Mouse (Mus musculus): Measurements from ENCODE around the gene Tgds.
"Not testable (repeated sequence)": the region's sequence is repeated elsewhere in the genome, so short reads cannot be mapped to it uniquely, and the experiment has no call there.

Tgds gene

DNA sequence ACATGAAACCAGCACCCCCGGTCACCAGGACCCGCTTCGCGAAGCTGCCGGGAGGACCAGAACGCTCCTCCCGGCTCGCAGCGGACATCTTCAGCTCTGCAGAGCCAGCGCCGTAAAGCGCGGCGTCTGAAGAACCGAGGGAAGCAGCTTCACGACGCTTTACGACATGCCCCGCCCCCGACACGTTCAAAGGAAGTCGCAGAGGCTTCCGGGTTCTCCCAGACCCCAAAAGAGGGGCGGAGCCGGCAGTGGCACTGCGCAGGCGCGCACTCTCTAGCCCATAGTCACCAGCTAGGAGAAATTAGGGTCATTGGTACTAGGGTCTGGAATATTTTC, at the start of gene Tgds:
Gene Tgds, minus strand, starts transcription at position 114 of the 336 bp plus-strand sequence.
- DNase-seq (ENCODE audit: low read depth, low spot score): peak; percentile 95

DNA sequence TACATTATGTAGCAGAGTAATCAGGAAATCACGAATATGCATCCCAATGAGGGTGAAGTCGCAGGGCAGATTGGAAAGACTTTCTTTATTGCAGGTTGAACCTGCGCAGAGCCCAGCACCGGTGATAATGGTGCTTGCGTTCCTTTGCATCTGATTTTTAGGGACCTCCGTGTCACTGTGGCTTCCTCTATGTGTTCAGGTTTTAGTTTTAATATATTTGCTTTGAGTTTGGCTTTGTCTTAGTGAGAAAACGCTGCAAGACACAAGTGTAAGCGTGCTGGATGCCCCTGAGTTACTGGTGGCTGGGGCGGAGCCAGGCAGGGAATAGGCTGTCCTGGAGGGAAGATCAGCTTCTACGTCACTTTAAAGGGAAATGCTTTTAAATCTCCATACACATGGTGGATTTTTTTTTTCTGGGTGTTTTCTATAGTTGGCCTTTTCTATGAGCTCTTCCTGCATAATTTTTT, 48.2 kb upstream of the Tgds start:
- DNase-seq (ENCODE audit: low read depth, low spot score): no peak

DNA sequence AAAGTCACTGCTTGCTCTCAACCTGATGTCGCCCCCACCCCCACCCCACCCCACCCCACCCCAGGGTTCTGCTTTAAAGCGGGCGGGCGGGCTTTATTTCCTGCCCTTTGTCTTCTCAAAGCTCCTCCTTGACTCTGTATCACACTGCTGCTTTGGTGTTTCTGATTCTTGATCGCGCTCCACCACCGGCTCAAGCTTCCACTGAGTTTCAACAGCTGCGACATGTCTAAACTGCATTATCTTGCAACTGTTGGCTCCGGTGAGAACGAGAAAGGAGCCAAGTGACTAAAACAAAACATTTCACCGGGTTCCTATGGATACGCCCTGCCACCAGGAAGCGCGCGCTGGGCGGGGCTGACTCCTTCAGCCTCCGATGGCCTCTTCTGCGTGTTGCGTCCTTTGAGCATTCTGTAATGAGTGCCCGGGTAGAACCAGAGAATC, 47.6 kb upstream of the Tgds start:
- peak; percentile 47 for DNase-seq (ENCODE audit: low read depth, low spot score)

DNA sequence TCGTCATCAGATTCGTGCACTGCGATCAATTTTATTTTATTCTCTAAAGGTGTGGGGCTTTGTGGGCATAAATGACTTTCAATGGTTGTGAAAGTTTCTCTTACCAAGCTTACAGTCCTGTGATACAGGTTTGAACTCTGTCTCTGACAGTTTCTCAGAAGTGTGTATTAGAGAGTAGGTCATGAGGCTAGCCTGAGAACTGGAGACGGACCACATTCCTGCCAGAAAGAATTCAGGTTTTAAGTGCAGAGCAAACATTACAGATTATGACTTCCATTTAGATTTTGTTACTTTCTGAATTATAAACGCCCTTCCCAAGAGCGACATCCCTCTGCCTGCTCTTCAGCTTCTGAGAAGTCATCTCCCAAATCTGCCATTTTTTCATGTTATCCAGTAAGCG, 47.1 kb upstream of the Tgds start:
- DNase-seq (ENCODE audit: low read depth, low spot score): no peak

DNA sequence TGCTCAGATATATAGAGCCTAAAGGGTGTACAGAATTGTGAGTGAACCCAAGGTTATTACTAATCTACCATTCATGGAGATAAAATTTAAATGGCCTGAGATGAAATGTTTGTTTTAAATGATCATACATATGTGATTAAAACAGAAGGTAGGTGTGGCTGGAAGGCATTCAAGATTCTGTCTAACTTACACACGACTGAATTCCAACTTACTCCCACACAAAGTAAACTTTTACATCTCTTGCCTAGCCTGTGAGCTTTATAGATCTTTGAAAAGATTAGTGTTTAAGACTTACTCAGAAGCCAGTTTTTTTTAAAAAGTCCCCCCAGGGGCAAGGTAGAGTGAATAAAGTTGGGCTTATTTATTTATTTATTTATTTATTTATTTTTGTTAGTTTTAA, 46.7 kb upstream of the Tgds start:
- DNase-seq (ENCODE audit: low read depth, low spot score): no peak

DNA sequence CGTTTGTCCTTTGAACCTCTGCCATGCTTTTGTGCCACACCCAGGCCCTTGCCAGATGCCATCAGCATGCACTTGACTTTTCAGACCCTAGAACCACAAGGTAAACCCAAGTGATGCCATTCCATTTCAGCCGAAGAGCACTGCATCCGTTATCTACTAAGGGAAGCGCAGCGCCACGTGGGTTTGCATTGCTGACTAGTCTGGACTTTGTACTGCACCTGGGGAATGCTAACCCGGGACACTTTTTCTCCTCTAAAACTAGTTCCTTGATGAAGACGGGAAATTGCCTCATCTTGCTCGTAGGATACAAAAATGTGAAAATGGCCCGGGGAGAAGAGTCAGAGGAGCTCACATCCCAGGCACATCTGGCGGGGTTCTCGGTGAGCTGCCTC, 43.1 kb upstream of the Tgds start:
- DNase-seq (ENCODE audit: low read depth, low spot score): no peak

DNA sequence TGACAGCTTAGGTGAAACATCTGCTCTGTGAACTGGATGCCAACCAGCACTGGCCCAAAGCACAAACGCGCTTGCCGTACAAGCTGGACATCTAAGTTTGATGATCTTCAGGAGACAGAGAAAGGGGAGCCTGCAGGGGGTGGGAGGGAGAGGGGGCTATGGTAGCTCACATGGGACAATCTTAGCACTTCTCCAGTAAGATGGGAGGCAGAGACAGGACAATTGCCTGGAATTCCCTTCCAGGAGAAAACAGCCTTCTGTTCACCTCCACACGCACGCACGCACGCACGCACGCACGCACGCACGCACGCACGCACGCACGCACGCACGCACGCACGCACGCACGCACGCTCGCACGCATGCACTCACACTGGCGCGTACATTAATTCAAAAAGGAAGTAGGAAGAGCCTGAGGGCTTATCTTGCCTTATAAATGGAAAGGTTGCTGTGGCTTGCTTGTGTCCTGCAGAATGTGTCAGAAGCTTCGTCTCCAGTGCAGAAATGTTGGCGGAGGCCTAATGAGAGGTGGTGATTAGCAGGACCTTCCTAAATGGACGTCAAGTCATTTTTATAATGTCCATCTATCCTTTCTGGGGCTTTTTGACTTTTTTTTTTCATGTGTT, 42.6 kb upstream of the Tgds start:
- DNase-seq (ENCODE audit: low read depth, low spot score): no peak

DNA sequence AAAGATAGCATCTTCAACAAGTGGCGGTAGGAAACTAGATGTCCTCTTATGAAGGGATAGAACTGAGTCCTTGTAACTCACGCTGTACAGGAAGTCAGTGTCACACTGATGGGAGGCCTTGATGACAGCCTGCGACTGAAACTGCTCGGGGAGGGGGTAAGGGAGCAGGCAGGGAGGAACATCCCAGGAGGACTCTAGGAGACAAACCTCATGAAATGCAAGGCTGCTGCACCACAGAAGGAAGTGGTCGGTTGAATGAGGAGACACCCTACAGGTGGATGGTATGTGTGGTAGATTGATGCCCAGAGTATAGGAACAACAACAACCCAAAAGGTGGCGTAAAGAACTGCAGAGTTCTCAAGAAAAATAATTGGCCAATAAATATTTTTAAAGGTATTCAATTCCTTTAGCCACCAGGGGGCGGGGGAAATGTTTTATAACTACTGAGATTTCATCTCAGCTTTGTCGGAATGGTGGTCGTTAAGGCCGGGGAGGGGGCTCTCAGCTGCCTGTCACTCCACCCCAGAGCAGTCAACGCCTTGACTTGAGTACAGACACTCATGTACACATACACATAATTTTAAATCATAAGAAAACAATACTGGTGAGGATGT, 41.1 kb upstream of the Tgds start:
- DNase-seq (ENCODE audit: low read depth, low spot score): no peak

DNA sequence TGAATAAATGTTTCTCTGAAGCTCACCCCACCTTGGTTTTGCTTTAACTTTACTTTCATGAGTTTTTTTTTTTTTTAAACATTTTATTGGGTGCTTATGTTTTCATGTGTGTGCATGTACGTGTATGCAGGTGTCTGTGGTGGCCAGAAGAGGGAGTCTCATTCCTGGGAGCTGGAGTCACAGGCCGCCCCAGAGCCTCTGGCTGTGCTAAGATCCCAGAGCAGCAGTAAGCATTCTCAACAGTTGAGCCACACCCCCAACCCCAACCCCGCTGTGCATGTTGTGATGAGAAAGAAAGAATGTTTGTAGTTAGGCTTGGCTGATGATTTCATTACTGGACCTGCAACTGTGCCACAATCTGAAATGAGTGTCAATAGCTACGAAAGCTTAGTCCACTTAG, 36.2 kb upstream of the Tgds start:
- DNase-seq (ENCODE audit: low read depth, low spot score): no peak

DNA sequence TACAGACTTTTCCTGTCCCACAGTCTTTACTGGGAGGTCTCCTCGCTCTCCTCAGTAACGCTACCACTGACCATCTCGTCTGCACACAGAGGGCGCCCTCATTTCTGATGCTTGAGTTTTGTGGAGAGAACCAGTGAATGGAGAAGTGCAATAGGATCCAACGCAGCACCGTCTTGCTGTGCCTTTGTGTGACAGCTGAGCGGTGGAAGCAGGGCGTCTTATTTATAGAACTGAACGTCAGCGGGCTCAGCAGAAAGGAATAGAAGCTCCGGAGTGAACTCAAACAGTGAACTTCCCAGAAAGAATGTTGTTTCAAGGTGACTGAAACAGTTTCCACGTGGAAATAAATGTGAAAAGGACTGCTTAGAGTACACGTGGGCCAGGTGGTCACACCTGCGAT, 30.1 kb upstream of the Tgds start:
- no peak for DNase-seq (ENCODE audit: low read depth, low spot score)

DNA sequence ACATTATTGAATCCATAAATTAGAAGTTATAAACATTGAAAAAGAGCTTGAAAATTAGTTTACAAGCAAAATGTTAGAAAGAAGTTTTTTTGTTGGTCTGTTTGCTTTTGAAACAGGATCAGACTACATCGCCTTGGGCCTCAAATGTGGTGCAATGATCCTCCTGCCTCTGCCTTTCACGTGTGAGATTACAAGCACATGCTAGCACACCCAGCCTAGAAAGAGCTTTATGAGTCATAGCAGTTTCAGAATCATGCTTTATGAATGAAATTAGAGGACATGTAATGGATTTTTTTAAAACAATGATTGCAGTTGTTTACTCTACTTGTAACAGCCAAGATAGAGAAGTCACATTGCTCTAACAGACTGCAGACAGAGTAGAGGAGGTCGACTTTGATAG, 29.2 kb upstream of the Tgds start:
- no peak for DNase-seq (ENCODE audit: low read depth, low spot score)

DNA sequence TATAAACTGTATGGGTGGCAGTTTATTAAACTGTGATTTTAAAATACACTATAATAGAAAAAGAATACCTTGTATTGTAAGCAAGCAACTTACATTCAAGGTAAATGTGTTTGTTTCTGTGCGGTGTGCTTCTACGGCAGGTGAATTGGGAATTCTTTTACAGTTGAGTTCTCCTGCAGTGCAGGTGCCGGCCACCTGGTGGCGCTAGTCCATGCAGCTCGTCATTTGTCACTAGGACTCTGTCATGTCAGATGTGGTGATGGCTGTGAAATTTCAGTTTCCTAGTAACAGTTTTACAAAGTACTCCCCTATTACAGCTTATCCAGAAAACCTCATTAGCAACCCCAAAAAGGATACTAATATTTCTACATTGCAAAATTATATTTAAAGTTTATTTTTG, 24.6 kb upstream of the Tgds start:
- DNase-seq (ENCODE audit: low read depth, low spot score): no peak

DNA sequence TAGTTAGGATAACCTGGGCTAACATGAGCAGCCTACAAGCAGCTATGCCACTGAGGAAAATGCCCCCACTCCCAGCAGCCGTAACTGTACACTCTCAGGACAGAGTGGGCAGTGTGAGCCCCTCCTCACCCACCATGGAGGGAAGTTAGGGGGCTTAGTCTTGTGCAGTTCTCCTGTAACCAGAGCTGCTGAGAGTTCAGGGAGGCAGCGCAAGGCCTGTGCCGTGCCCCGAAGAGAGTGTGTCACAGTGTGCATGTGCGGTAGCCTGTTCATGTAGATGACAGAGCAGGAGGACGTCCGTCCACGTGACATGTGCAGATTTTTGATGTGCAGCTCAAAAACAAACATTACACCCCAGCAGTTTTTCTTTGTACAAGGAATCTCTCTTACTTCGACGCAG, 24.2 kb upstream of the Tgds start:
- DNase-seq (ENCODE audit: low read depth, low spot score): no peak

DNA sequence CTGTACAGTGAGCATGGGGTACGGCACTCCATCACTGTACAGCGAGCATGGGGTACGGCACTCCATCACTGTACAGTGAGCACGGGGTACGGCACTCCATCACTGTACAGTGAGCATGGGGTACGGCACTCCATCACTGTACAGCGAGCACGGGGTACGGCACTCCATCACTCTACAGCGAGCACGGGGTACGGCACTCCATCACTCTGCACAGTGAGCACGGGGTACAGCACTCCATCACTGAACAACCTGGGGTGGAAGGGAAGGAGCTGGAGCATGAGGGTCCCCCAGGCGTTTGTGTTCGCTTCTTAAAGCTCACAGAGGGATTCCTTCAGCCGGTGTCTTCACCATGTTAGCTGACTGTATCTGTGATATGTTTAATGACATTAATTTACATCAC, 23.5 kb upstream of the Tgds start:
- not testable (repeated sequence) for DNase-seq (ENCODE audit: low read depth, low spot score)

DNA sequence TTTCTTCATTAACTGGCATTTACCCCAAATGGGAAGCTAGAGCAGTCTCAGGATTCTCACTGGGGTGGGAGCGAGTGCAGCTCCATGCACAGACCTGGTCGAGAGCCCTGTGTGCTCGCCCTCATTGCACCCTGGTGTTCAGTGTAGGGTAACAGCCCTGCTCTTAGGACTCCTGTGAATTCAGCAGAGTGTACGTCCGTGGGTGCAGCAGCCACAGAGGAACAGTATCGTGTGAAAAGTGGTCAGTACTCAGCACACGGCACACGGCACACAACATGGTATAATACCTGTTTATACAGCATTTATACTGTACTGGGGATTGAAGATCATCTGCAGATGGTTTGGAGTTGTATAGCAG, 19.7 kb upstream of the Tgds start:
- no peak for DNase-seq (ENCODE audit: low read depth, low spot score)

DNA sequence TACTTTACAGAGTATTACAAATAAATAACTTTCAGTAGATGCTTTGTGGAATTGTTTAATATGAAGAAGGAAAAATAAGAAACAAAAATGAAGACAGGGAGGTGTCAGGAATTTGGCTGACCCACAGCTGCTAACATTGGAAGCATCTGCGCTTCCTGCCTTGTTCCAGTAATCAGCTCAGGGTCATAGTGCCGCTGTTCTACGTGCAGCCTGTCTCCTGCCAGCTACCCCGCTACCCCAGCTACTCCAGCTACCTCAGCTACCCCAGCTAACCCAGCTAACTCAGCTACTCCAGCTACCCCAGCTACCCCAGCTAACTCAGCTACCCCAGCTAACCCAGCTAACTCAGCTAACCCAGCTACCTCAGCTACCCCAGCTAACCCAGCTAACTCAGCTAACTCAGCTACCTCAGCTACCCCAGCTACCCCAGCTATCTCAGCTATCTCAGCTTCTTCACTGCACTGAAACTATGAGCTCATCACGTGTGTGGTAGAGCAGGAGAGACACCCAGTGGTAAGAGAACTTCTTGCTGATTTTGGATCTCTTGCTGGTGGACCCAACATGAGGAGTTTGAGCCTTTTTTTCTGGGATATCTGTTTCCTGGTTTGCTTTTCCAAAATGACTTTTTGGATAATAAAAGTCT, 19.2 kb upstream of the Tgds start:
- no peak for DNase-seq (ENCODE audit: low read depth, low spot score)

DNA sequence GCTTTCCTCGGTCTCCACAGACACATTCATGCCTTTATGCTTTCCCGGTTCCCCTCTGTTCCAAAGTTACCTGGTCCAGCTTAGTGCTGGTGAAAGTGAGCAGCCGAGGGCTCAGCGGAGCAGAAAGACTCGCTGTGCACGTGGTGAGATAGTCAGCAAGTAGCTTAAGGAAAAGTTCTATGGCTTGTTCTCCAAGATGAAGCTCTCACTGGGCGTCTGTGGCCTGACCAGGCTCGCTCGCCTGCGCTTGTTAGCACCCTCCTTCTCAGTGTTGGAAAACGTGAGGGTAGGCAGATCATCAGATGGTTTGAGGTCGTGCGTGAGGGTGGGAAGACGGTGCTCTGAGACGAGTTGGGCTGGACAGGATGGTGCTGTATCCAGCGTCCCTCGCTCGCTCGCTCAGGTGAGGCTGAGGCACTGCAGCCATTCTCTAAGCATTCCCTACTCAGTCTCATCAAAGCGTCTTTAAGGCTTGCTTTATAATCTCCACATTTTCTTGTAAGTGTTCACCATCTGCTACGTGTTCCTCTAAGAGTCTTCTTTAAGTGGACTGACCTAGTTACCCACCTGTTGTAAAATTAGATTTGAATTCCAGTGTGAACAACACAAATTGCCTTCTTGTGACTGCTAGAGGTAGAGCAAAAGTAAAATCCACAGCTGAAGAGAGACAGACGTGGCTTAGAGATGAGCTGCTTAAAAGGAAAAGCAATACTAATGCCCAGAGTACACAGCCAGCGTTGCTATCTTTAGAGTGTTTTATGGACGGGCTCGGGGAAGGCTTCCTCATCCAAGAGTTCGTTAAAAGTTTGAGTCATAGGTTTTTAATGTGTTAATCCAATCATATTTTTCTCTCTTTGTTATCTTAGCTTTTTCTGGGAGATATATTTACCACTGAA, 18.3 kb upstream of the Tgds start:
- no peak for DNase-seq (ENCODE audit: low read depth, low spot score)

DNA sequence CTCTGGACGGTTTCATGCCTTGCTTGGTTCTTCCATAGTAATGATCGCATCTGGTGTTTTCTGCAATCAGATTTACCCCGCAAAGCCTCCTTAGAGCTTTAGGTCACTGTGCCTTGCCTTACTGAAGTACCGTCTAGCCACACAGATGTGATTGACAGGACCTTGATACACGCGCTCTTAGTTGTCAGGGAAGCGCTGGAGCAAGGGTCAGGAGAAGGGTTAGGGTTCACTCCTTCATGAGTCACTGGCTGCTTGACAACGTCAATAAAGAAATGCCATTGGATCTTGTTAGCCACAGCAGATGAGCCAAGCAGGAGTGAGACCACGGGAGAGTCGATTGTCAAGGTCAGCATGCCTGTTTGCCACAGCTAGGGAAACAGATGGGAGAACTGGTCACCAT, 16.0 kb upstream of the Tgds start:
- DNase-seq (ENCODE audit: low read depth, low spot score): no peak

DNA sequence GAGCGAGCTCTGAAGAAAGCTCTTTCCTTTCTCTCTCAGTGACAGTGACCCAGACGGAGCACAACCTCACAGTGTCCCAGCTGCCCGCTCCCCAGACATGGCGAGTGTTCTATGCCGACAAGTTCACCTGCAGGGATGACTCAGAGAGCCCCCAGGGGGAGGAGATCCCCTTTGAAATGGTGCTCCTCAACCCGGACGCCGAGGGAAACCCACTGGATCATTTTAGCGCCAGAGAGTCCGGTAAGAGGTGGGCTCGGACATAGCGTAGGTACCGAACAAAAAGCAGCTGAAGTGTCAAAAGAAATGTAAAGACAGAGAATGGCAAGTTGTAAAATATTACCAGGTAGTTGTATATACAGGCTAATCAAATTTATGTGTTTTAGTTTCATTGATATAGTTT, 15.5 kb upstream of the Tgds start:
- no peak for DNase-seq (ENCODE audit: low read depth, low spot score)

DNA sequence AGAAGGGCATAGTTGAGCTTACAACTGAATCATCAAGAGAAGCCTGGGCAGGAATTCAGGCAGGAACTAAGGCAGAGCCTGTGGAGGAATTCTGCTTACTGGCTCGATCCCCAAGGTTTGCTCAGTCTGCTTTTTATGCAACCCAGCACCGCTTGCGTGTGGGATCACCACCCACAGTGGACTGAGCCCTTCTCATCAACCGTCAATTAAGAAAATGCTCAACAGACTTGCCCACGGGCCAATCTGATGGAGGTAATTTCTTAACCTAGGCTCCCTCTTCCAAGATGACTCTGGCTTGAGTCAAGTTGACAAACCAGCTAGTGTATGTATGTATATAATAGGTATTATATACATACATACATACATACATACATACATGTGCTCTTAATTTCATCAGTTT, 9.7 kb upstream of the Tgds start:
- no peak for DNase-seq (ENCODE audit: low read depth, low spot score)

DNA sequence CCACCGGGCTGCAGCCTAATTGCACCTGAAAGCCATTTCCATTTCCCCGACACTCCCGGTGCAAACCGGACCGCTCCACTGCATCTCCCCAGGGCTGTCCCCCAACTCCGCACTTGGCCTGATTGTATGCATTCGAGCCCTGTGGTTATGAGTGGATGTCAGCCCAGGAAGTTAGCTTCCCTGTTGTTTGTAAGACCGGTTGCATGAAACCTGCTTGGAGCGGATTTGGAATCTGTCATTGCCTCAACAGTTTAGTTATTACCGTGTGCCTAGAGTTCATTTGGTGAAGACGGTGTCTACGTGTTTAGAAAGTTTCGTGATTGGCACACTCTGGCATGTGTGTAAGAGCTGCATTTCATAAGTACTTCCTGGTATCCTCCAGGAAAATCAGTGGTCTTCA, 4.9 kb upstream of the Tgds start:
- no peak for DNase-seq (ENCODE audit: low read depth, low spot score)

DNA sequence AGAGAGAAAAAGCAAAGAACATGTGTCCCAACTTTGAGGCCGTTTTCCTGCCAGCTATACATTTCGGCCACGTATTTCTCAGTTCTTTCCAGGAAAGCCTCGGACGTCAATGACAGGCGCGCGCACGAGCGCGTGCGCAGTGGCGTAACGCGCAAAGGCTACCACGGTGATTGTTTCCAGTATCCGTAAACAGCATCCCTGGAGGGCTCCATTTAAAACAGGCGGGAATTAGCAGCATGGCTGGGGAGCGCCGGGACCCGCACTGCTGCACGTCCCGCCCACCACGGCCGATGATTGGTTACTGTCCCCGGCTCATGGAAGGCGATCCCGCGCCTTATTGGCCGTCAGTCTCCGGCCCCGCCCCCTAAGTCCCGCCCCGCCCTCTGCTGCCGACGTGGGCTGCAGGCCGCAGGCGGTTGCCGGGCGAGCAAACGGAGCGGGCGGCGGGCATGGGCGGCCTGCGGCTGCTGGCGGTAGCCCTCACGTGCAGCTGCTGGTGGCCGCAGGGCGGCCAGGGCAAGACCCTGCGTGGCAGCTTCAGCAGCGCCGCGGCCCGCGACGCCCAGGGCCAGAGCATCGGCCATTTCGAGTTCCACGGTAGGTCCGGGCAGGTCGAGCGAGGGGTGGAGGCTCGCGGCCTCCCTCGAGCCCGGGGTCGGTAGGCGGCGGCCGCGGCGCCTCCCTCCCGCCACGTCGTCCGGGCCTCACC, 4.3 kb upstream of the Tgds start, which contains the start of gene Gpr180:
Gene Gpr180, plus strand, starts transcription at position 415 of the 709 bp plus-strand sequence.
- DNase-seq (ENCODE audit: low read depth, low spot score): peak; percentile 94
